Mouse (Mus musculus) granulocyte monocyte progenitor cell, adult 5-6 weeks (primary cell): ENCODE data around the gene Ndufs2. TPM values are rescaled to one million over a fixed set of nuclear protein-coding genes. Genes with fewer than 3 reads are reported as not detected.

Experiments used
- ATAC-seq: replicated peaks from 2 replicates; pipeline ENCODE4 v1.8.0; 2016; ENCODE audit warnings: mild to moderate bottlenecking, moderate TSS enrichment, inconsistent platforms; ENCODE audit not compliant: poor library complexity, severe bottlenecking
- total RNA-seq, 2 experiments: library from RNA; stranded (forward) in 1 of 2; stranded (reverse) in 1 of 2; fragments of 200-712, 200-1000 nt in 1 of 2; fragments of >200 nt in 1 of 2; fragmentation: Nextera tagmentation in 1 of 2; gene quantifications; 2 replicates each; pipeline ENCODE4 v1.2.3; 2014 to 2017

Ndufs2 gene
- total RNA-seq (2014; fragmentation: Nextera tagmentation) (270 and 271 TPM in 2 replicates), total RNA-seq (2017) (358 and 391 TPM in 2 replicates)

DNA sequence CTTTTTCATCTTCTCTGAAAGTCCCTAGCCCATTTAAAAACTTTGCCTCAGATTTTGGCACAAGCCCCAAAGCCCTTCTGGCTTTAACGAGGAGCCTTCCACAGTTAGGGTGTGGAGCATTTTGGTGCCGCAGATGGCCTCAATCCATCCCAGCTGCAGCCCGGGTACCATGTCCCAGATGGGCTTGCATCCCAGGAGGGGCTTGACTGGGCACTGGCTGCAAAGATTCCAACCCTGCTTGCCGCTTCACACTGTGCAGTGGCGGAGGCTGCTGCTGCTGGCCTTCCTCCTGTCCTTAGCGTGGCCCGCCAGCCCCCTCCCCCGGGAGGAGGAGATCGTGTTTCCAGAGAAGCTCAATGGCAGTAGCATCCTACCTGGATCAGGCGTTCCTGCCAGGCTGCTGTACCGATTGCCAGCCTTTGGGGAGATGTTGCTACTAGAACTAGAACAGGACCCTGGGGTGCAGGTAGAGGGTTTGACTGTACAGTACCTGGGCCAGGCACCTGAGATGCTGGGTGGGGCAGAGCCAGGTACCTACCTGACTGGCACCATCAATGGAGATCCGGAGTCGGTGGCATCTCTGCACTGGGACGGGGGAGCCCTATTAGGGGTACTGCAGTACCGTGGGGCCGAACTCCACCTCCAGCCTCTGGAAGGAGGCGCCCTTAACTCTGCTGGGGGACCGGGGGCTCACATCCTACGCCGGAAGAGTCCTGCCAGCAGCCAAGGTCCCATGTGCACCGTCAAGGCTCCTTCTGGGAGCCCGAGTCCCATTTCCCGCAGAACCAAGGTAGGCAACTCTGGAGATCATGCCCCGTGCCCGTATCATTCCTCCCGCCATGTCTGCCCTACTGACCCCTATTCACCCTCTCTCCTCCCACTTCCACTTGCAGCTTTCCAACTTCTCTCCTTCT lies at the start of gene Ndufs2:
Ndufs2 (minus strand) TSS at position 709 of the 914 bp plus-strand sequence.
- no peak for ATAC-seq

DNA sequence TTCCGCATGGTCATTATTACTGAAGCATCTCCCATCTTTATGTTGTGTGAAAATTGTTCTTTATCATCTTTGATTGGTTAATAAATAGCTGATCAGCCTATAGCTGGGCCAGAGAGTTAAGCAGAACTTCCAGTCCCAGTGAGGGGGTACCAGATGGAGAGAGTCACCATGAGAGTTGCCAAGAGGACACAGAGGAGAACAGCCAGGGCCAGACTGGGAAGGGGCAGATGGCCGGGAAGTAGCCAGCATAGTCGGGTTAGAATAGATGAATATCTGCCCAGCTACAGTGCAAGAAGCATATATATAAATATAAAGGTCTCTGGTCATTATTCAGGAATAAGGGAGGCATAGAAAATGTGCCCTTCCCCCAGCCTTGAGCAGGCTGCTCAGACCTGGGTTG lies 47.0 kb upstream of the Ndufs2 start:
- ATAC-seq: no peak

DNA sequence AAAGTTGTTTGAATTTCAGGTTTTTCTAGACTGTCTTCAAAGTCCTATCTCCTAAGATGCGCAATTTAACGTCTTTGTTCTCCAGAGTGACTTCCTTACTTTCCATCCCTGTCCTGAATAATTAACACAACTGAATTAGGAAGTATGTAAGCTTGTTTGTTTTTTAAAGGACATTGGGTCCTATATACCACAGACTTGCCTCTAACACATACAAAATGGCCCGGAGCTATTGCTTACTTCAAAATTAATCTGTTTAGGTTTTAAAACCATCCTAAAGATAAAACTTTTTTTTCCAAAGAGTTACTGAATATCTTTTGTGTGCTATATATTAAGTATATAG lies 43.8 kb upstream of the Ndufs2 start:
- no peak for ATAC-seq

DNA sequence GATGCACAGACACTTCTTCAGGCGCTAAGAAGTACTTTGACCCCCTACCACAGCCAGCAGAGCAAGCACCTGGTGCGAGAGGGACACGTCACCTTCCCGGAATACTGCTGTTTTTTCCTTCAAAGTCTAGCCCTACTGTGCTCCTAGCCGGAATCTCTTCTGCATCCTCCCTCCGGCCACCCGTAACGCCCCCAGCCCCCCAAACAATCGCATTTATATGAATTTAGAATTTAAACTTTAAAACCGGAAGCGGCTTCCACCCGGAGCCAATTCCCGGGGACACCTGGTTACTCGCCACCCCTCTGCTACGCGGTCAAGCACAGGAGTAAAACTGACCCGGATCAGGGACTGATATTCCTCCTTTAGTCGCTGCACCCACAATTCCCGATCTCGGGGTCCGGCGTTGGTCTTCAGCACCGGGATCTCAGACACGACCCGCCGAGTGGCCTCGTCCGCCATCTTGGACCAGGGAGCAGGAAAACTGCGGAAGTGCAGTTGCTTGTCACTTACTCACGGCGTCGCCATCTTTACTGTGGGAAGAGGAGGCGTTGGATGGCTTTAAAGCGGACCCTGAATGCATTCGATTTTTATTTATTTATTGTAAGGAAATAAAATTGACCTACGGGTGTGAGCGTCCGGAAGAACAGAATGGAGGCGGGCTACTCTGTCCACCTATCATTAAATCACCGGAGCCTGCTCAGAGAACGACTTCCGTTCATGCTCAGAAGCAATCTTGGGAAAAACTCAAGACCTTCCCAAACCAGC lies 43.3 kb upstream of the Ndufs2 start, which contains the start of gene Ufc1:
Ufc1 (minus strand) TSS at position 727 of the 765 bp plus-strand sequence.
- peak; percentile 98 for ATAC-seq

DNA sequence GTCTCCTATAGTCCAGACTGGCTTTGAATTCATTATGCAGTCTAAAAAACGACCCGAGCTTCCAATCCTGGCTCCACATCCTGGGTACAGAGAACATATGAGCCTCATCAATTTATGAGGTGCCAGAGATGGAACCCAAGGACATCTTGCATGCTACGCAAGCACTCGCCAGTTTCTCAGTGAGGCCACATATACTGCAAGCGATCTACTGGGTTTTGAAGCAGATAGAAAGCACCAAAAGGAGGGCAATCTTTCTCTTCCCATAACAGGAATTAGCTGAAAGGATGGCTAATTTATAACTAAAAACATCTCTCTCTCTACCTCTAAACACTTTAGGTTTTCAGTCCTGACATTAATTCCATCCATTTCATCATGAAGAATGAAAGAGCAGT lies 42.7 kb upstream of the Ndufs2 start:
- no peak for ATAC-seq

DNA sequence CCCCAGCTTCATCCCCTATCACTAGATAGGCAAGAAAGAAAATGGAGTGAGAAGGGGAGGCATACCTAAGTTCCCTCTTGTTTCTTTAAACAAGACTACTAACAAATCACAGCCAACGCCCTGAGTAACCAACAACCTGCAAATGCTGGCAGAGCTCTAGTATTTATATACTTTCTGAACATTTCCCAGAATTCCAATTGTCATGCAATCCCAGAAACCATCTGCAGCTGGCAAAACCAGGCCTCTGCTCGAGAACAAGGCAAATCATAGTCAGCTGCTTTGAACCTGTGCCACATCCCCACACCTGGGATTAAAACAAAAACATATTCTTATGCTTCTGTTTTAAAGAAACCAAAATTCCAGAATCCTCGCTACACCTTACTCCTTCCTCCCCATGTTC lies 42.2 kb upstream of the Ndufs2 start:
- no peak for ATAC-seq

DNA sequence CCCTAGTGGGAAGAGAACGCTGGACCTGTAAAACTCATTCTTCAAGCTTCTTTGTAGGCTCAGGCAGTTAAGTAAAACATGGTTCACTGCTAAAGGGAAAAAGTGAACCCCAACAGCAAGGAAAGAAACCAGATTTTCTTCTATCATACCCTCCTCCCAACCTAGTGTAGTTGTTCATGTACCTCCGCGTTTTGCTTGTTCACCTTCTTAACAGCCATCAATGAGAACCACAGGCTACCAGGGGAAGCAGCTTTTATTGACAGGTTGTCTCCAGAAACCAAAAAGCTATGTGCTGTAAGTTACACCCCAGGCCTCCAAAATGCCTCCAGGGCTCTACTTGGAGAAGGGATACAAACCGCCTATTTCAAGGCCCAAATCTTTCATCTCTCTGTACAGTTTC lies 37.1 kb upstream of the Ndufs2 start:
- no peak for ATAC-seq

DNA sequence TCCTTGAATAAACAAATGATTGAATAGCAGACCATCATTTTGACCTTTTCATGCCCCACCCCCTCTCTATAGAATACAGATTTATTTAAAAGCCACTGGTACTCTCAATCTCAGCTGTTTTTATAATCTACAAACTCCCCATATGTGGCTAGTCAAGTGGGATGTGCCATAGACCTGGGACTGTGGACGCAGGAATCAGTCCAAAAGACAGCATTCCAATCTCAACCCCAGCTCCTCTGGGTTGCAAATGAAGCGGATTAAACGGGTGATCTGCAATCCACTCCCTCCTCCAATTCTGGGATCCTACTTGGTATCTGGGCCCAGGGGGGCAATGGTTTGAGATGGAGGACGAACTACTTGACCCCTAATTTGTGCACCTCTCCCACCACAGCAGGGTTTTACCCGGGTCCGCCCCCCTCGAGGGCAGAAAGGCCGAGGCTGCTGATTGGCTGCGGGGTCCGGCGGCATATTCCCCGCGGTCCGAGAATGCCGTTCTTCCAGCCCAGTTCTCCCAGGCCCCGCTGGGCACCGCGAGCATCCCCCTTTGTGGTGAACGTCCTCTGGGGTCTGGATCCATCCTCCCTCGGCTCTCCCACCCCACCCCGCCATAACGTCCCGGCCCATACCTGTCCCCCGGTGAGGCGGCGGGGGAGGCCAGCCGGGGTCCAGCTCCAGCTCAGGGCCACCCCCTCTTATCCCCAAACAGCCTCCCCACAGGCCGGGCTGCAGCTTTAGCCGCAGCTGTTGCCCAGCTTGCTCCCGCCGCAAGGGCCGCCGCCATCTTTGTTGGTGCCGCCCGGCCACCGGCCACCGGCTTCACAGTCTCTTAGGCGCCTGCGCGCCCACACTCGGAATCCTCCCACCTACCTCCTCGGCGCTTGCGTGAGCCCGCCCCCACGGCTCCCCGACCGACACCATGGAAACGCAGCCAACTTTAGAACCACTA lies 36.2 kb upstream of the Ndufs2 start, which contains the start of gene Usp21:
Usp21 (minus strand) TSS at position 856 of the 946 bp plus-strand sequence.
- ATAC-seq: peak; percentile 90

DNA sequence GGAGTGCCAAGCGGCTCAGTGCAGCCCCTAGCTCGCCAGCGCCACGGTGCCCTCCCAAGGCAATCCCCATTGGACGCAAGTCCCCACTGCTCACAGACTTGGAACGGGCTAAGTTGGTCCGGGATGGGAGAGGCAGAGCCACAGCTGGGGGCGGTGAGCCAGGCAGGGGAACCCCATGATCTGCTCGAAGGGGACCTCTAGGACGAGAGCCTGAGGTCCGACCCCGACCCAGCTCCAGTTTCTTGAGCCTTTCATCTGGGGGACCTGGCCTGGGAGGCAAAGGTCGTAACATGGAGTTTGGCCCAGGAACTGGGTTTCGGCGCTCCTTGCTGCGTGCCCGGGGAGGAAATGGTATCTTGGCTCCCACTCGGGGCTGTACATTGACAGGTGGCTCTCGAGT lies 35.3 kb upstream of the Ndufs2 start:
- no peak for ATAC-seq

DNA sequence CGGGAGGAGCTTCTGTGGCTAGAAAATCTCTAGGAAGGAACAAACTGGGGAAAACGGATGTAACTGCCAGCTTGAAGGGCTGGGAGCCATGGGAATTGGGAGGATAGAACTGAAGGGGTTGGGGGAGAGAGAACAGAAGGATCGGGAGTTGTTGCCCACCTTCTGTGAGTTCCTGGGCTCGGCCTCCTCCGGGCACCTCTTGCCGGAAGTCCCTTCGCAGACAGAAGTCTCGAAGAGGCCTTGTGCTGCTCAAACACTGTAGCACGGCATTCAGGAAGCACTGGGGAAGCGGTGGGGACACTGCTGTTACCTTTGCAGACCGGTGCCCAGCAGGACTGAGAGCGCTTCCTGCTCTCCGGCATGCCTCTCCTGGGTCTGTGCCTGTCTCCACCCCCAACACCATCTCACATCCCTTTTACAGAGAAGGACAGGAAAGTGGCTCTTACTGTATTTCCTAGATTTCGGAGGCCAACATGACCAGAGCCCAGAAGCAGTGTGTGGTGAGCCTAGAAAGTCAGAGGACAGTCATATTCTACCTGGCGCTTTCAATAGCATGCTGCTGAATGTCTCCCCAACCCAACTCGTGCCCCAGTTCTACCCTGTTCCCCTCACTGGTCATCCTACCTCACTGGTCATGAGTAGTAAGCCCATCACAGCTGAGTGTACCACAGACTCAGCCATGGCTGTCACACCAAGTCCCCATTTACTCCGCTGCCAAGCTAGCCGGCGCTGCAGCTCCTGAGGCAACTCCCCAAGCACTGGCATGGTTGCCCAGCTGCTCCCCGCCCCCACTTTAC lies 34.1 kb upstream of the Ndufs2 start:
- ATAC-seq: no peak

DNA sequence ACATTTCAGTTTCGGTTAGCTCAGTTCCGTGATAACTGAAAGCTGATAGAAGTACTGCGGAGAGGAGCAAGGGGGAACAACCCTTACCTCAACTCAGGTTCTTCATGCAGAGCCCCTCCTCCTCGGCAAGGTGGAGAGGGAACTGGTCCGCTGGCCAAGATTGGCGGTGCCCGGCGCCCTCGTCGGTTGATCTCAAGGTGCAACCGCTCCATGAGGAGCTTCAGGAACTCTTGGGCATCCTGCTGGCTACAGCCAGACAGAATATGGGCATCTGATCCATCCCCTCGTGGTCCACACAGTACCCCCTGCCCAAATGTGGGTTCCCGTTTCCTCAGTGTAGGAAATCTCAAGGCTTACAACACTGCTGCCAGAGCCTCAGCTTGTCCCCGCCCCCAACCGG lies 33.3 kb upstream of the Ndufs2 start:
- ATAC-seq: no peak

DNA sequence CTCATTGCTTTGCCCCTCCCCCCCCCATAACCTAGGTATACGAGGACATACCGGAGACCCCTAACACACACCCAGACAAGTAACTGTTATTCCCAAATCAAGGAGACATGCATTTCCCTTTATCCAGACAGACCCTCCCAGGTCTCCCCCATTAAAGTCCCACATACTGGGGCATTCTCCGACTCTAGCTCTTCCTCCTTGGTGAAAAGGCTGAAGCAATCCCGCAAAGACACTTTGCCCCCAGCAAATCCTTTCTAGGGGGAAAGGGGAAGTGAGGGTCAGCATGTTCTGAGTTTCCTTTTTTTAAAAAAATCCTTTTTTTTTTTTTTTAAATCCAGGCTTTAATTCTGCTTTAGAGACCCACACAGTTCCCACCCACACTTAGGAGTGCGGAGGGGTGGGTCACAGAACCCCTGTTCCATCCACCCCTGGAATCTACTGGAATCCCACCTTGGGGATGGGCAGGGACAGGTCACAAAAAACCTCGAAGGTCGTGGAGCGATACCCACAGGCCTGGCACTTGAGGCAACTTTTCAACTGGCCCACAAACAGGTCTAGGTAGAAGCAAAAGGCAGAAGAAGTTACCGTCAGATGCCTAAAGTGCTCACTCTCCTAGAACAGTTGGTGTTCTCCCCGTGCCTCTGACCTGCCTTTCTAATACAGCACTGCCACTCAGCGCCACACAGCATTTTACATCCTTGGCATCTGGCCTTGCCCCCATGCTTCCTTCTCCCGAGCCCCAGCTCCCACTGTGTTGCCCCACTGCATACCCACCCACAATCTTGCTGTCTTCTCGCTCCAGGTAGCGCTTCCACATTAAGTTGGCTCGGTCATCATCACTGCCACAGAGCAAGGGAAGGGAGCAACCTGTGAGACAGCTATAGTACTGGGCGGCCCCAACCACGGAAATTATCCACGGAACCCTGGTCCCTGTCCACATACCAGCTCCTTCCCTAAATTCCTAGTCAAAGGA lies 32.3 kb upstream of the Ndufs2 start:
- ATAC-seq: peak; percentile 20; the same call in 1 of the 2 replicates

DNA sequence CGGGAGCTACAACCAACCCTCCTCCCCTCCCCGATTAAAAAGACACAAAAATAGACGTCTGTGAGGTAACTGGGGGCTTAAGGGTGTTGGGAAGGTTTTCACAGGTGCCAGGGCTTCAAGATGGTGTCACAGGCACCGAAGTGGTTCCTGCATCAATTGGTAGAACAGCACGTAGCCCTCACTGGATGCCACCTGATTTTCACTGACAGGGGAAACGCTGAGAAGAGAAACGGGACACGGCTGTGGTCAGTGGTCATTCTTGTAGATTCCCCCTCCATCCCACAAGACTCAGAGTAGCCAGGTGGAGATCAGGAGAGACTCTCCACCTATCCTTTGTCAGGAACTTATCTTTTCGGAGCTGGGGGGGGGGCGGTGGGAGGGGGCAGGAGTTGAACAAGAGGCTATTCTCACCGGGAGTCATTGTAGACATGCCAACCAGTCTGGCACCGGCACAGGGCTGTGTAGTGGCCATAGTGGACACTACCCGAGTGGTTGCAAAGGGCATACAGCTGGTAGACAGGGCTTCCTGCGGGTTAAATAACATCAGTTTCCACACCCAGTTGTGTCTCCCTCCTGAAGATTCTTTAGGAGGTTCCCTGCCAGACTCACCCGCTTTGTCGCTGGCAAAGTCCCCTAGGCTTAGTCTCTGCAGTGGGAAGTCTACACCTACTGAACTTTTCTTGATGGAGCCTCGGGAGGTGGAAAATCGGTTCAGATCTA lies 31.1 kb upstream of the Ndufs2 start:
- no peak for ATAC-seq

DNA sequence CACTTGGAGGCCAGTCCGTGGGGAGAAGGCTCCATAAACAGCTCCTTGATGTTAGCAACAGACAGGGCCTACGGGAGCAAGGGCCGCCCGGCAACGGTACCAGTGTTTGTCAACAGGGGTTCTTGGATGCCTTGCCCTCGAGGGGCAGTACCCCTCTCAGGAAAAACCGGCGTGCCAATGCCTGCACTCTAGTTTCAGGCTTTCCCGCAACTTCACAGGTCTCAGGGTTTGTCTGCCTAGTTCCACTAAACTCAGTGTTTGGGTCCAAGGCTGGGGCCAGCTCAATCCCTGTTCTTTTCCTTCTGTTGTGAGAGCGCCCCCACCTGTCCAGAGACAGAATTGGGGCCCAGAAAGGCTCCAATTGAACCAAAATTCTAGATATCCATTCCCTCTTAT lies 30.3 kb upstream of the Ndufs2 start:
- ATAC-seq: peak; percentile 40

DNA sequence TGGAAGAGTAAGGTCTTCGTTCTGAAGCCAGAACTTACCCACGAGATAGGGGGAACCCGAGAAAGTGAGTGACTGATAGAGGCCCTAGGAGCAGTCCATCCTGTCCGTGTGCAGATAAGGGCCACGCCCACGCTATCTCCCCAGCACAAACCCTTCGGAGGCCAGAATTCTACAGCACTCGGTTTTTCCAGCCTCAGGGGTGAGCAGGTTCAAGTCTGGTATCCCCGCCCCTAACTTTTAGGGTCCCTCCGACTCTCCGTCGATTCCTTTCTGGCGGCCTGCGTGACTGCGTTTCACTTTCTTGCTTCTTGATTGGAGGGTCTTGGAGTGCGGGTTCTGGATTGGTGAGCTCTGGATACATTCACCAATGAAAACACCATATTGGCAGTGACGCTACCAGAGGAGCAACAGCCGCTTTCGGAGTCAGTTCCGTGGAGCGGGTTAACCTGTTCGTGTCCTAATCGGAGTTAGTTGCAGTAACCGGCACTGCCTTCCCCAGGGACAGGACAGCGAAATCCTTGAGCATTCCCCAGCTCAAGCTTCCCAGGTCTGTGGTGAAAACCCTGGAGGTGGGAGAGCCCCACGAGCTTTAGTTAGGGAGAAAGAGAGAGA lies 29.8 kb upstream of the Ndufs2 start, which contains the start of gene Ppox:
Ppox (minus strand) TSS at position 271 of the 612 bp plus-strand sequence.
- ATAC-seq: peak; percentile 84

DNA sequence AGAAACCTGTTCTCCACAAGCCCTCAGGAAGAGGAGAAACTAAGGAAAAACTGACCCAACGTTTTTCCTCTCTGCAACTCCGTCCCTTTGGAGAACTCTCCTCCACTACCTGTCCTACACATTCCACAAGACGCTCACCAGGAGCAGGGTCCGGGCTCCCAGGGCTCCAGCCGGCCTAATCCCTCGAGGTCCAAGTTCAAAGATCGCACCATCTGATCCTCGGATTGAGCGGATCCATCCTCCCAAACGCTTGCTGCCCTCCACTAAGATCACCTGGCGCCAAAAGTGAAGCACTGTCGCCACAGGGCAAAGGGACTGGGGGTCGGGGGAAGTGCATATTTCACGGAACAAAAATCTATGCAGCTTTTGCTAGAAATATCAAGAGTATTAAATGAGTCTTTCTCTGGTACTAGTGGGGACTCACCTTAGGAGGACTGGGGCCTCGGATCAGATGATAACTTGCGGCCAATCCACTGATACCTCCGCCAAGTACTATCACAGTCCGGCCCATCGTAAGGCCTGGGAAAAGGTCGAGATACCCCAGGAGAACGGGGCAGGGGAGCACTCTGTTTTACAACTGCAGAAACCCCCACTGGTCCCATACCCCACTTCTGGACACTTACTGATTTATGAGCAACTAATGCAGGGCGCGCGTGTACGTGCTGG lies 29.2 kb upstream of the Ndufs2 start:
- peak; percentile 0; the same call in 1 of the 2 replicates for ATAC-seq
